Mouse (Mus musculus): ENCODE measurements at regions not wholly inside any gene's neighbourhood (a gene's known extent, or its start where the extent isn't known, plus 50 kb on each side); places are given as distances from the start of the nearest gene placed in this dataset.

DNA sequence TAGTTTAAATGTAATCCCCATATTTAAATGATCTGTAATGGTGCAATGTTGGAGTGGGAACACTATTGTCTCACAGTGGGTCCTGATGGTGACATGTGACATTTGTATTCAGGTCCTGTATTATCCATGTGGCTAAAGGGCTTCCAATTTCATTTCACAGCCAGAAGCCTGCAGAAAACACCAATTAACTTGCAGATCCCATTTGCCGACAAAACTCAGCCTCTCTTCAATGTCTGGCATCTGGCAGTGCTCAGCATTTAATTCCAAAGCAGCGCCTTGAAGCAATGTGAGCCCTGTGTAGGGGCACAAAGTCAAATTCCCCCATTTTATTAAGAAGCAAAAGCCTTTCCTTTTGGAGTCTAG lies 277.0 kb upstream of the Smim15 start:
- DNase-seq (ENCODE audit: low read depth, low spot score) = peak; percentile 64

DNA sequence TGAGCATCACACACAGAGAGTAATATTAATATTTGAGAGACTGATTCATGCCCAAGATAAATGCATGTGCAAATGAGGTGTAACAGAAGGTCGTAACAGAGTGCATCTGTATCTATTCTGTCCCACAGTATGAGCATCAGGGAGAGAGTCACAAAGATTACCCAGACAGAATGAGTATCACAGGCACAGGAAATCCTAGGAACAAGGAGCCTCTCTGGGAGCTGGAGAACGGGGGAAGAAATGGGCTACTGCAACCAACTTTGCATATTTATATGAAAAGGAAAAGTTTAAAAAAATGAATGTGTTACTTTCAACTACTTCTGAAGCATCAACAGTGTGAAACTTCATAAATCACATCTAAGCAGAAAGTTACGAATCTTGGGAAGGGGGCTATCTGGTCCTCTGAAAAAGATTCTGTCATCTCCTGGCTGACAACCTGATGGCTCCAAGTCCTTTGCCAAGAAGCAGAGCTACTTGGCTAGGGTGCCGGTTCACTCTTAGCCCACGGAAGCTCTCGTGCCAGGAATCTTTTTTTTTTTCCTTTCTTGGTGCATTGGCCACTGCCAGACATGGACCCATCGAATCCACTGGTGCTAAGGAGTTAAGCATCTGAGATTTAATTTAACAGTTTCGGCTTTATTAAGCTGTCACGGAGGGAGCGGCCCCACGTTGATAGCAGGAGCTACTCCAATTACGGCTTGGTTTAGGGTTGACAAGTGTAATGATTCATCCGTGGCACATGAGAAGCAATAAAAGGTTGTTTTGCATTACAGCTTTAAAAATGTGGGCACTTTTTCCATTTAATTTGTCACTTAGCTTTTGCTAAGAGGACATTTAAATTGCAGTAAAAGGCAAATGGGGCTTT lies 277.6 kb upstream of the Smim15 start:
- DNase-seq (ENCODE audit: low read depth, low spot score) = peak; percentile 52

DNA sequence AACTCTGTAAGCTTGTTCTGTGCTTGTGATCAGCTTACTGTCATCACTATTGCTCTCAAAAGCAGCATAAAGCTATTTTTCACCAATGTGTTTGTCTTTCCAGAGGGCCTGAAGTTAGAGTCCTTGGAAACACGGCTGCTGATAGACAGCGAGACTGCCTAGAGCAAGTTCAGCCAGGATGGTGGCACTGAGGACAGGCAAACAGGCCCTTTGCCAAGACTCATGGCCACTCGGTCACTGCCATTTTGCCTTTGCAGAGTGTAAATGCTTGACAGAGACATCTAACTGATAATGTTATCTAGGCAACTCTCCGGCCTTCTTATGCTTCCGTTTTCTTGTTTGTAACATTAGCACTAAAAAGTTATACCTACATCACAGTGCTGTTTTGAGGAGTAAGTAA lies 280.3 kb upstream of the Smim15 start:
- DNase-seq (ENCODE audit: low read depth, low spot score) = no peak

DNA sequence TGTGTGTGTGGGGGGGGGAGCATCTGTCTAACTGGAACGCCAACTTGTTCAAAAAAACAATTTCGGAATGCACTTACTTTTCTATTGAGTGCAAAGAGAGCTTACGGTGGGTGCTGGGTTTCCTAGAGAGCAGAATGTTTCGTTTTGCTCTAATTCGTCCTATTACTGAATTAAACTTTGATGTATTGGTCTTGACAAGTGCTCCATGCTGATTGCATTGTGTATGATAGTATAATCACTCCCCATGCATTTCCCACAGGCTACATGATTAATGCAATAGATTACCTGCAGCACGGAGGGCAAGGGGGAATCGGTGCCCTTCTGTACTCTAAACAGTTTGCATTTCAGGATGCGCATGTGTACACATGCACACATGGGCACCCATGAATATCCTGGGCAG lies 283.7 kb upstream of the Smim15 start:
- DNase-seq (ENCODE audit: low read depth, low spot score) = no peak

DNA sequence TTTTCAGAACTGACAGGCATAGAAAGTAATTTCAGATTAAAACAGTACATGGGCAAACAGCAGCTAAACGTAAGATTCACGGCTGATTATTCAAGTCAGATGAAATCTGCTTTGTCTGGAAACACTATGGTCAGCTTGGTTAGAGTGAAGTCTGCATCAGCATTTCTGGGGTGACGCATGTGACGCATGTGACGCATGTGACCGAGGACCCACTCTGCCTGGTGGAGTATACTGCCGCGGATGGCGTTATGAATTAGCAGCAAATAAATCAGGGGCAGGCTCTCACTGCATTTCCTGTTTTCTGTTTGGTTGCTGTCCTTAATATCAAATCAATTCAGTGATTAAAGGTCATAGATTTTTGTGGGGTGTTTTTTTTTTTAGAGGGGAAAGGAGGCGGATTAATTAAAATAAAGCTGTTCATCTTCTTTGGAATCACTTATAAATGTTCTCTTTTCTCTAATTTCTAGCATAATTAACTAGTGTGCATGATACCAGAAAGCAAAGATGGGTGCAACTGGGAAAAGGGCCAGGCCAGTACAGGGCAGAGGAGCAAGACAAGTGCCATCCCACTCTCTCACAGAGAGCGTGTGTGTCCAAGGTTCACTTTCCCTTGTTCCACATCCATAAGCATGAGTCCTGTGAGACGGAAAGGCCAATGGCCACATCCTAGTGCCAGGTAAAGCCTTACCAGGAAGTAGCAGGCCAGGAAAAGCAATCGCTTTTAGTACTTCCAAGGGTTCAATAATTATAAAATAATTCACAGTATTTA lies 285.7 kb upstream of the Smim15 start:
- no peak for DNase-seq (ENCODE audit: low read depth, low spot score)

DNA sequence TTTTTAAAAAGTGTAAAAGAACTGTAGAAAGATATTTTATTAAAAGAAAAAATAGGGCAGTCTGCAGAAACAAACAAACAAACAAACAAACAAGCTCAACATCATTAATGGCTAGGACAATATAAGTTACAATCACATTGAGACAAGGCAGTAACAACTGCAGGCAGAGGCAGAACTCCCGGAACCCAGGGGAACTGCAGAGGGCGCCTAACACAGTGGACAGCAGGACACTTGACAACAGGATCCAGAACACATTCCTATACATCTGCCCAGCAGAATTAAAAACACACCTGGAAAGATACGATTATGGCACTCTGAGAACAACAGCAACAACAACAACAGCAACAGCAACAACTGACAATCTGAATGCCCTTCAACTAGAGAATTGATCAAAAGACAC lies 291.5 kb upstream of the Smim15 start:
- DNase-seq (ENCODE audit: low read depth, low spot score) = no peak

DNA sequence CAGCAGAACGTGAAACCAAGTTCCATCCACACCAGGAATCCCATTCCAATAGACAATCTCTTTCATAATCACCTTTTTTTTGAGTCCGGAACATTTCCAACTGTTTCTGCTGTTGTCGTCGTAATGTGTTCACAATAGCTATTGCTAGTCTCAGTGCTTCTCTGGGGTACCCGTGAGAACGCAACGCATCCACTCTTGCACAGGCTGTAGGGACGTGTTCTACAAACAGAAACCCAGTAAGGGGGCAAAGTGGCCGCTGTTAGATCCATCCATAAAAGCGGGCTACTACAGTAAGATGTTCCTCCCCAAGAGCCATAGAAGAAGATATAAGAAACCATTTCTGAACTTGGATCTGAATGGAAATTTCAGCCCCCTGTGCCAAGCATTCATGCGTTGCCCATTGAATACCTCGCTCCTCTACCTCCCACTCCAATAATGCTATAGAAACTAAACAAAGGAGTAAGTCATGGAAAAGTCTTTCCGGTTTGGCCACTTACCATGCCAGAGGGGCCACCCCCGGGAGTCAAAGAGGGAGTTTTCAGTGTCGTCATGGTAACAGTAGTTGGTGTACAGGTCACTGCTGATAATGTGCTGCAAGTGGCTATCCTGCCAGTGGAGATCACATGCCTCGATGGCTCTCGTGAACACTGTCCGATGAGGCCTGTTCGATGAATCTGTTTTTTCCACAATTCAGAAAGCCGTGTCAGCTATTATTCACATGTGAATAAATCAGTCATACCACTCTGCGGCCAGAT lies 300.6 kb upstream of the Smim15 start:
- no peak for DNase-seq (ENCODE audit: low read depth, low spot score)

DNA sequence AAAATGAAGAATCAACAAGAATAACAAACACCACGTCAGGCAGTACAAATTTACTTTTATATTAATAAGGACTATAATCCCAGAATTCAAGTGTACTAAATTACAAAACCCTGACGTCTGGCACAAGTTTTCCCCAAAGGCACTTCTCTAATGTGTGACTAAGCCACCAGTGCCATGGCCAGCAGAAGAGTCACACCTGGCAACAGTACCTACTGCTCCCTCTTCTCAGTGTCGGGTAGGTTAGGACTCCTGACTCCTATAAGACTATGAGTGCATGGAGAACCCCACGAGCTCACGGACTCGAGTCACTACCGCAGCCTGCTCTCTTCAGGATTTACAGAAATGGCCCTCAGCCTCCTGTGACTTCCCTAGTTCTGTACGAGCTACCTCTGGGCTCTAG lies 307.7 kb upstream of the Smim15 start:
- no peak for DNase-seq (ENCODE audit: low read depth, low spot score)

DNA sequence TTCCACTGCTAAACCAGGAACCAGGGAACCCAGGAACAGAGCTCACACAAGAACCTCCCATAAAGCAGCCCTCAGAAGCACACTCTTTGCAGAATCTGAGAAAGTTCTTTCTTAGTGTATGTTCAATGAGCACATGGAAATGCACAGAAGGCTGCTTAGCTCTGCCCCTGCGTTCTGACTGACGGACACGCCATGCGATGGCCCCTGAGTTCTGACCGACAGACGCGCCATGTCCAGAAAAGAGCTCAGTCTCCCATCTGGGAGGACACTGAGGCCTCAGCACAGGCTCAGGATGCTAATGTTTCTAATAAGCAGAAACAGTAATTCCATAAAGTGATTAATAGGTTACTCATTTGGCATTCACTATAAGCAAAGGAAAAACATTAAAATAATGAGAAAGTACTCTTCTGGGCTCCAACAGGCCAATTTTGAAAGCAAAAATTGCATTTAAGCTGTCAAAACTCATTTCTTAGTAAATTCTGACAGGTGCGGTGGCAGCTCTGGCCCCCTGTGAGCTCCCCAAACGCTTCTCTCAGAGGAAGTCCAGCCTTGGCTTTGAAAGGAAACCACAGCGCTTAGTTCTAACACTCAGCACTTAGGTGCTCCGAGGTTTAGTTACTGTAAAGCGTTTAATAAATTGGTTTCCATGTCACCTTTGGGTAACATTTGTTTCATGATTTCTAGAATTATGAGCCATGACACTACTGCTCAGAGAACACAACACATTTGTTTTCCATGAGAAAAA lies 309.9 kb upstream of the Smim15 start:
- no peak for DNase-seq (ENCODE audit: low read depth, low spot score)

DNA sequence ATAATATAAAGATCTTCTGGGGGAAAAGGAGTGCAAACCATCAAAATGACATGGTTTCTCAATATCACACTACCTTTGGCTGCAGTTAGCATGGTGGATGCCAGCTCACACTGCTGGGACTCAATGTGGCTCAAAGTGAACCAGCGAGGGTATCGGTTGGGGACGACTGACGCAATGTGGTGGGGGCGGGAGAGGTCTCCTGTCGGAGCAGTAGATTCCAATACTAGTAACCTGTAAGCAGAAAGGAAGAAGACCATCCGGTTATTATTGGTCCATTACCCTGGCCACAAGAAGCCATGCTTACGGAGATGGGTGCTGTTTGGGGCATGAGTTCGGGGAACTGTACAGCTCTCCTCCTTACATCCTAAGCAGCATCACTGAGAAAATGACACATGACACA lies 313.3 kb upstream of the Smim15 start:
- DNase-seq (ENCODE audit: low read depth, low spot score) = no peak

DNA sequence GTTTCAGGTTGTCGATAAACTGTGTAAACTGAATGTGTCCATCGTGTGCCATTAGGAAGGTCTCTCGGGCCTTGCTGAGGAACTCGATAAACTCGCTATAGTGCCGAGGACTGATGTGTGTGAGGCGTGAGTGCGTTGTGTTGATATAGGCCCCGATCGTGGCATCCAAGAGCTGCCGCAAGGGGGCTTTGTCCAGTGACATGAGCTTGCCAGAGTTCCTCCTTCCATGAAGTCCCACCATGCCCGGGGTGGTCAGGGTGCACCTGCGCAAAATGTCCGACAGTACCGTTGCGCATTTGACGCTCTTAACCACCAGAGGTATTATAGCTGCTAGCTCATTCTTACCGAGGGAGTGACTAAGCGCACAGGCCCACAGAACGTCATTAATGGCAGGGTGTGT lies 317.8 kb upstream of the Smim15 start:
- DNase-seq (ENCODE audit: low read depth, low spot score) = no peak

DNA sequence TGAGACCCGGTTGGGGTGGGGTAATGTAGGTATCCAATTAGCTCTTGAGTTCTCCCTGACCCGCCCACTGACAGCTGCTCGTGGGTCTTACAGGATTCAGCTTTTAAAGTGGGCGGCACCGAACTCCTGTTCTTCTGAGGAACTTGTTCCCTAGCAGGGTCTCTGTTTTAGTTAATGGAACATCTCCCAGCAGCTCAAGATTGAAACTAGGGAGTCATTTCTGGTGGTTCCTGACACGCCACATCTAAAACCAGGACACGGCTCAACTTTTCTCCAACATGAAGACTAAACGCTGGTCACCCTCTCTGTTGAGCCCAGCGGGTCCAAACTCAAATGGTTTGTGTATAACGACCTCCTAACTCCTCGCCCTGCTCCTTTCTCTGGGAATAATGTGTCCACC lies 322.3 kb upstream of the Smim15 start:
- no peak for DNase-seq (ENCODE audit: low read depth, low spot score)

DNA sequence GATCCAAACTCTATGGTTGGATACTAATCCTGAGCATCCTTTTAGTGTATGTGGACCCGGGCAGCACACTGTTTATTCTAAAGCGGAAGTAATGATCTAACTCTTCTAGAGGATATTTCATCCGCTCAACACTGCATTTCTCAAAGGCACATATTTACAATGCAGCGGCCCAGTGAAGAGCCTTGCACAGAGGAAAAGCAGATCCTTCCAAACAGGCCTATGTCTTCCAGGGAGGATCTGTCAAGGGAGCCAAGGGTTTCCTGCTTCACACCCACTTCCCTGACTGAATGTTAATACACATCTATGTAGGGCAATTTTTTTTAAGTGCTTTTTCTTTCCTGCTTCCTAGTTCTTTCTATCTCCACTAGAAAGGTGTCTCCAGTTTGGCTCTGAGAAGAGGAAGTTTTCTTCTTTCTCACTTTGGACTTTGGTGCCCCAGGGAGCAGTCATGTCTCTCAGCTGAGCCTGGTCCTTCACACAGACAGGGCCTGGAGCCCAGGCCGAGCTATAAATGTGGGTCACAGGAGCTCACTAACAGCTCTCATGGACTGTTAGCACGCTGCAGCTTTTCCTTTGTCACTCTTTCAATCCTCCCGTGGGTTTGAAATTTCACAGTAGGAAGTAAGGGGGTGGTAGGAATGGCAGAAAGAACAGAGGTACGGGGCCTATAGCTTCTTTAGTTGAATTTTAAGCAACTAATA lies 323.2 kb upstream of the Smim15 start:
- DNase-seq (ENCODE audit: low read depth, low spot score) = peak; percentile 41

DNA sequence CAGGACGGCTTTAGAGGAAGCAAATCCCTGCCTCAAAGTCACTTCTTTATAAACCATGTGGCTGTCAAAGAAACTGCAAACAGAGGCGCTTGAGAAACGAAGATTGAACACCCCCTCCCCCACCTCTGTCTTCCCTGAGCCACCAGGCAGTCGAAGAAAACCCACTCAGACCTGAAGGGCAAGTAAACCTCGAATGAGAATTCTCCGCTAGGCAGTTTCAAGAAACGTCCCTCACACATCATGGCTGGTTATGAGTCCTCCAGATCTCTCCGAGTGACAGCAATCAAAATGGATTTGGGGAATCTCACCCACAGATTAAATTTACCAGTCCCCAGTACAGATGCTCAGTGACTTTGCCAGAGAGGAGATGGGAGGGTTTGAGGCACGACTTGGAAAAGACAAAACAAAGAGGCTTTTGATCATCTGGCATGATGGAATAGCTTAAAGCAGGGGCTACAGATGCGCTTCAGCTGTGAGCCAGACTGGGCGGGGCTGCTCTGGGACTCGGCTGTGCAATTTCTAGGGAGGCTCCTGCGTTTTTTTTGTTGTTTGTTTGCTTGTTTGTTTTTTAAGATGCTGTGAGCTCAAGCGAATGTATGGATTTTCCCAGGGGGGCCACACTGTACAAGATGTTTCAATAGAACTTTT lies 325.1 kb upstream of the Smim15 start:
- peak; percentile 61 for DNase-seq (ENCODE audit: low read depth, low spot score)

DNA sequence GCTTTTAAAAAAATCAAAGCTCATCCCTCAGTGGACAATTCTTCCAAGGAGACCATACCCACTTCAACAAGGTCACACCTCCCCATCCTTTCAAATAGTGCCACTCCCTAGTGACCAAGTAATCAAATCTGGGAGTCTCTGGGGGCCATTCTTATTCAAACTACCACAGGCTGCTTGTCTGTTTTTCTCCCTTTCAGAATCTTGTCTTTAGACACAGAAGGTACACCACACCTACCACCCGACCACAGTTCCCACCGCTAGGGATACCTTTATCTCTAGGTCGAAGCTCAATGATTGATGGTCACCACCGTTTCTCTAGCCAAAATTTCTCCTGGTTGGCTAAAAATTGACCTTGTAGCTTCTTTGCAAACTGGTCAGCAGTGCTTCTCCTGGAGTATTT lies 328.6 kb upstream of the Smim15 start:
- DNase-seq (ENCODE audit: low read depth, low spot score) = no peak

DNA sequence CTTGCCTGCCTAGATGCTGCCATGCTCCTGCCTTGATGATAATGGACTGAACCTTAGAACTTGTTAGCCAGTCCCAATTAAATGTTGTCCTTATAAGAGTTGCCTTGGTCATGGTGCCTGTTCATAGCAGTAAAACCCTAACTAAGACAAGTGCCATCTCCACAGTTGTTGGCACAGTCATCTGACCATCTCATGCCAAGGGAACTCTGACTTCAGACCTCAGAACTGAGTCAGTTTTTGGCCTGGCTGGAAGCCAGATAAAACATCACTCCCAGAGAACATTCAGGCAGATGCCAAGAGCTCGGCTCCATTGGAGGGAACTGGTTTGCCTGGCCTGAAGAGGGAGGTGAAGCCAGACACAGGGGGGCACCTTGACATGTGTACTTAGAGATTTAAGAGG lies 330.2 kb upstream of the Smim15 start:
- DNase-seq (ENCODE audit: low read depth, low spot score) = no peak

DNA sequence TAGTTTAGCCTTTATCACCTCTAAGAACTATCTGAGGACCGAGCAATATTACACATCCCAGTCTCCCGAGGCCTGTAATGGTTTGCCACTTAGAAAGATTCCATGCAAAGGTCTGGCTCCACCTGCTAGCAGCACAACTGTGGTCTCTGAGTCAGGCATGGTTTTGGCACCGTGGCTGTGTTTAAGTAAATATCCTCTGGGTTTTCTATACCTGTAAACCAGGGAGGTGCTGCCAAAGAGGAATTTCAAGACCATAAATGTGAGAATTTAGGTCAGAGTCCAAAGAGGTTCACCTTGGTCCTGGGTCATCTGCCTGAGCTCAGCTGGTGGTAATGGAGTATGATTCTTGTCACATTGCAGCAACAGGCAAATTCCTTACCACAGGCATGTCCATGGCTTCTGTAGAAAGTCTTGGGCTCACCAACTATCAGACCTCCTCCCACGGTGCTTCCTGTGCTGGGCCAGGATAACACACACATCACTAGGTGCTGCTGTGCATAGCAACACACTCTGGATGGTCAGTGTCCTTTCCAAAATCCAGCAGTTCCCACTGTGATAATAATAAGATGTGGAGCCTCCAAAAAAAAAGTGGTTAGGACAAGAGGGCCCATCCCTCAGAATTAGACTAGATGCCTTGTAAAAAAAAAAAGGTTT lies 332.8 kb upstream of the Smim15 start:
- no peak for DNase-seq (ENCODE audit: low read depth, low spot score)

DNA sequence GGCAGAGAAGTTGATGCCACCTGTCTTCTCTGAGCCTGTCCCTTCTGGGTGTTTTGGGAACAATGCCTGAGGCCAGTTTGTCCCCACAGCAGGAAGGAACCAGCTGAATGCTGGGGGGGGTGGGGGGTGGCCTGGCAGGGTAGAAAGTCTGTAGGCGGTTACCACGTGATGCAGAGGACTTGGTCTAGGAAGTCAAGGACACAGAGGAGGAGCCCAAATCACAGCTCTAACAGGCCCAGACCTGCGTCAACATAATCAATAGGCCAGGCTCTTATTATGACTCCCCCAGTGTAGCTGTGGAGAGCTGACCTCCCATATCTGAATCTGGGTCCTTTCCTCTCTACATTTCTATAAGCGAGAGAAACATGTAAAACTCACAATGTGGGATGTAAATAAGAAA lies 333.9 kb upstream of the Smim15 start:
- DNase-seq (ENCODE audit: low read depth, low spot score) = no peak

DNA sequence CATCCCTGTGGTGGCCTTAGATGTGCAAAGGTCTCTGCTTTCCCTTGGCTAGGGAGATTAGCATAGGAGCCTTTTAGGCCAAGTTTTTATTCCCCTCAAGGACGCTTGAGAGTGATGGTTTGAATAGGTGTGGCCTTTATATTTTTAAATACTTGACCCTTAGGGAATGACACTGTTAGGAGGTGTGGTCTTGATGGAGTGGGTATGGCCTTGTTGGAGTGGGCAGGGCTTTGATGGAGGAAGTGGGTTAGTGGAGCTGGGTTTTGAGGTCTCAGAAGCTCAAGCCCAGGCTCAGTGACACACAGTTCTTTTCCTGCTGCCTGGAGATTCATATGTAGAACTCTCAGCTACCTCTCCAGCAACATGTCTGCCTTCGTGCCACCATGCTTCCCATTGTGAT lies 334.4 kb upstream of the Smim15 start:
- no peak for DNase-seq (ENCODE audit: low read depth, low spot score)

DNA sequence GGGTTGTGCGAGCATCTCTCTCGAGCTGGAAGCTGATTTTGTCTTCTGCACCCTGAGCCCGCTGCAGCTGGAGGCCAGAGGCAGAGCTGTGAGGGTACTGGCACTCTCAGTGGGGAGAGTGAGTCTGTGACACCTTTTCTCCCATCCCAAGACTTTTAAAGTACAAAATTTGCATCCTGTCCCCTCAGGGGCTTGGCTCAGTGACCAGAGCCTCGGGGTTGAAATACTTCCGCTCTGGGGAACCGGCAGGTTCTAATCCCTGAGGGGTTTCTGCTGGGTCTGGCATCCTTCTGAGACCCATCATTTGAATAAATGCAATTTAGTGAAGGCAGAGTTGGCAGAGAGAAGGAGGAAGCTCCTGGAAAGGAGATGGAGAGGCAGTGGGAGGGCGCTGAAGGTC lies 340.5 kb upstream of the Smim15 start:
- DNase-seq (ENCODE audit: low read depth, low spot score) = no peak

Measured in brain, adult 2 months (tissue).